Mouse (Mus musculus) gastrocnemius, adult 18-20 months (tissue): ENCODE data around the gene Dnah11. TPM values are rescaled to one million over a fixed set of nuclear protein-coding genes. Genes with fewer than 3 reads are reported as not detected.

Experiments
- DNase-seq: peaks from one replicate; pipeline ENCODE4 v3.0.0; 2021; ENCODE audit warnings: low spot score
- total RNA-seq, 2 experiments: library from RNA; stranded (reverse); gene quantifications; 2 replicates each; pipeline ENCODE4 v1.2.3; 2021

Dnah11 gene
- total RNA-seq, 2 experiments from 2014 or later: 0.02 TPM; not detected in 1

DNA sequence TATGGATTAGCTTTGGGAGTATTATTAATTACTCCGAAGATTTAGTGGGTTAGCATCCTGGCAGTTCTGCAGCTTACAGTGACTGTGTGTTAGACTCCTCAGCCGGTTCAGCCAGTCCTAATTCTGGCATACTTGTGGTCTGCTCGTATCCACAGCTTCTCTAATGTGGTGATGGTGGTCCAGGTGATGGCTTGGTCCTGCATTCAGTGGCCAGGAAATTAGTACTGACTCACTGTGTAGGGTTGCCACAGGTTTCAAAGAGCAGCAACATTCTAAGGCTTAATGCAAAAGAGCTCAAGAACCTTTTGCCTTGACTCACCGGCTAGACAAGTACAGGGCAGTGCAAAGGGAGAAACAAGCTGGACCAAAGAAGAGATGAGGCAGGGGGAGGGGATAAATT lies 103.9 kb downstream of the Dnah11 start:
- DNase-seq: no peak

DNA sequence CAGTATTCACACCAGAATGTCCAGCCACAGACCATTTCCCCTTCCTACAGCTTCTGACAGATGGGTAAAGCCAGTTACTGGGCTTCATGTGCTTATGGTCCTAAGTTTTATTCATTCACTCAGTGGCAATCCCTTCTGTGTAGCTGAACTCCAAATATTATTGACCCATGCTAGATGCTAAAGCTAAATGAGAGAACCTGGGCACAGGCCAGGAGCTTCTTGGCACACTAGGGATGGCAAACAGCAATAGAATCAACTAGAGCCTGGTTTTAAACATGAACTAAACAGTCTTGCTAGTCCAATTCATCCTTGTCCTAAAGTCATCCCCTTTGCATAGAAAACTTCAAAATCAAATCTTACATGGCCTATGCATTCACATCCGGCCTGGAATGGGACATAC lies 113.6 kb downstream of the Dnah11 start:
- DNase-seq: no peak

DNA sequence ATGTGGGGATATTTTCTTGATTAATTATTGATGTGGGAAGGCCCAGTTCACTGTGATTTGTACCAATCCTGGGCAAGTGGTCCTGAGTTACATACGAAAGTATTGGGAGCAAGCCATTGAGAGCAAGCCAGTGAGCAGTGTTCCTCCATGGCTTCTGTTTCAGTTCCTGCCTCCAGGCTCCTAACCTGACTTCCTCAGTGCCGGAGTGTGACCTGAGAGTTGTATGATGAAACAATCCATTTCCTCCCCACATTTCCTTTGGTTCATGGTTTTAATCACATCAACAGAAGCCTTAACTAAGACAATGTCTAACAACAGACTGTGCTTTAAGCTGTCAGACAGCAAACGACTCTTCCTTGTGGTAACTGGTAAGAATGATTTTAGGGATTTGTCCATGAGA lies 114.0 kb downstream of the Dnah11 start:
- no peak for DNase-seq

DNA sequence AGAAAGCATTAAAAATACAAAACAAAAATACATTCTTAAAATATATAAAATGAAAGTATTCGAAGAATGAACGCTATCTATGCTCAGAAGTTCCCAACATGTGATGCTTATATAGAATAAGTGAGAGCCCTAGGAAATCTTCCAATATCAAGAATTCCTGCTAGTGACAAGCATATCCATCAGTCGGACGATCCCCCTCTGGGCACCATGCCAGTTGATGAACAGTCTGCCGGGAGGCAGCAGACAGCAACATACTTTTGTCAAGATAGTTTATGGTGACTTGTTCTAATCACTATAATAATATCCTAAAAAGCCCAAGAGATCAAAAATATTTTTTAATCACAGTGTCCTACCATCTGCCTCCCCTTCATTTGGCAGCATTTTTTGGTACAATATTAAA lies 114.7 kb downstream of the Dnah11 start:
- no peak for DNase-seq

DNA sequence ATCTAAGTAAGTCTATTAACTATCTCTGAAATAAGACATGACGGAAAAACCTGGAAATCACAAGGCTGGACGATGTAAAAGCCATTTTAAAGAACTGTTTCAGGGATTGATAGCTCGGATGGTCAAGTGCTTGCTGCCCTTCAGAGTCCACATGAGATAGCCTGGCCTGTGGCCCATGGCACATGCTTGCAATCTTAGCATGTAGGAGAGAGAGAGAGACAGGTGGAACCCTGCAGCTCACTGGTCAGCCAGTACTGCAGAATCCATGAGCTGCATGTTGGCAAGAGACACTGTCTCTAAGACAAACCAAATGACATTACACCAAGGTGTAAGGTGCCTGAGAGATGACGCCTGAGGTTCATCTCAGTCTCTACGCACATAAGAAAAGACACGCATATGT lies 118.4 kb downstream of the Dnah11 start:
- DNase-seq: no peak

DNA sequence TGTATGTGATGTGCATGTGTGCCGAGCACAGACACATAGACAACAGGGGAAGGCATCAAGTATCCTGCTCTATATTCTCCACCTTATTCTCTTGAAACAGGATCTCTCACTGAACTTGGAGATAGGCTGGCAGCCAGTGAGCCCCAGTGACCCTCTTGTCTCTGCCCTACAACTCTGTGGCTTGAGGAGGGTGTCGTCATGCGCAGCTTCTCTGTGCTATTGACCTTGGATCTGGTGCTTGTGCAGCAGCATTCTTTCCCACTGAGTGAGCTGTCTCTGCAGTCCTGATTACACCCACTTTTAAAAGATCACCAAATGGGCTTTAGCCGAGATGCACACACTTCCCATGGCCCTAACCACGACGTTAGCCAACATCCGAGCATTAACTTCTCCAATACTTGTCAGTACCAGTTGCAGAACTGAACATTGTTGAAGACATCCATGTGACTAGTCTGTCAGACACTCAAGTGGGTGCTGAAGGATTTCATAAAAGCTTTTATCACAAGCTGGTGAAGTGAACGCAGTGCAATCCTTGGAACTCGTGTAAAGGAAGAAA lies 120.3 kb downstream of the Dnah11 start:
- no peak for DNase-seq

DNA sequence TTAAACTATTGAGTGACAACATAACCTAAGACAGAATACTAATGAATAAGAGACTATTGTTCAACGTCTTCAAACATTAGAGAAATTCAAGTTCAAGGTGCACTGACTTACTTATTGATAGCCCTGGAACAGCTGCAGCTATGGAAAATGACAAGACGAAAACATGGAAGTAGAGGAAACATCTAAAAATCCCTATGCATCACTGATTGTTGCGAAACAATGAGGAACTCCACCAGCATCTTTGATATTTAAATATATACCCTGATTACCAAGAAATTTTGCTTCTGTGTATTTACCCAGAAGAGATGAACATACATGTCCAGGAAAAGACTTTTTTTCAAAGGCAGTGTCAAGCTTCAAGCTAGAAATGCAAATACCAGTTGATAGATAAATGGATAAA lies 122.0 kb downstream of the Dnah11 start:
- no peak for DNase-seq

DNA sequence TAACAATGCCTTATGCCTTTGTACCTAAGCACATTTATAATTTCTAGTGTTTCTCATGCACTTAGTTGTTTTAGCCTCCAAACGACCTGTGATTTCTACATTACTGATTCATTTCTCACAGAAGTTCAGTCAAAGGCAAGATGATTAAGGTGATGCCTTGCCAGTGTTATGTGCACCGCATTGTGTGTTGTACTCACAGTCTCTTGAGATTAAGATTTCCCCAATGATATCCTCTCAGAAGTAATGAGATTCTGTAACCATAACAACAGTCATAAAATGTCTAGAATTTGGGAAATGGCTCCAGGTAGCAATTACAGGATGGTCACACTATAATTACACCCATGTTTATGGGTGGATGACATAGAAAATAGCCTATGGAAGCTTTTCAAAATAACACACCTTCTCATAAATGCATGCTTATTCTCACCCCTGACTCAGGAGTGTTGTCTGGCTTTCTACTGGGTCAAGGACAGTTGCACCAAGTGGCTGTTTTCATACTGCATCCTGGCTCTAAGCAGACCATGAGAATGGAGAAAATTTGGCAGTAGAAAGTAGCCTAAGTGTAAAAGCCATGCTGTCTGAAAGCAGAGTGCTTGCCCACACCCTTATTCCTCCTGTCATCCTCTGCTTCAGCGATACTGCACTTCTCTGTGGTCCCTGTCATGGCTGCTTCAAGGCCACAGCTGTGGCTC lies 126.5 kb downstream of the Dnah11 start:
- no peak for DNase-seq

DNA sequence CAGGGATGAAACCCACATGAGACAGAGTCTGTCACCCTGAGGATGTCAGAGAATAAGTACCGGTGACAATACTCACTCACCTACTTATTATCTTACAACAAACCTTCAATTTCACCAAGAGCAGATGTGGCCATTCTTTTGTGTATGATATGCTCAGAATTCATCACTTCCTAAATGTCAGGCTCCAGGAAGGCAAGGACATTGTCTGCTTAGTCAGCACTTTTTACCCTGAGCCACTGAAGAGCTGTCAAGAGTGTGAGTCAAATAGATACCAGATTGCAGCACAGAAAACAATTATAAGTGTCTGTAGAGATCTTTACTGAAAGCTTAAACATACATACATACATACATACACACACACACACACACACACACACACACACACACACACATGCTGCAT lies 127.2 kb downstream of the Dnah11 start:
- DNase-seq: no peak

DNA sequence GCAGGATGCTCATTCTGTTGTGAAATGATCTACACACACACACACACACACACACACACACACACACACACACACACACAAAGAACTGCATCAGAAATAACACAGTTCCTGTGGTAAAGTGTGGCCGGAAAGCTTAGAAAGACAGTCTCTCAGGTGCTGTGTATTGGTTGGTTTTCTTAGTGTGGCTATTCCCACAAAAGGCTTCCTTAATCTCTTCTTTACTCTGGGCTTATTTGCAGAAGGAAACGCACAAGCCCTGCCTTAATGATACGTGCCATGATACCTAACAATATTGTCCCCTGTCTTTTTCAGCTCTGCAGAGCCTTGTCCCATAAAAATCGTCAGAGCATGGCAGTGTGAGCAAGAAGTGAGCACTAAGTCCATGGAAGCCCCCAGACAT lies 130.1 kb downstream of the Dnah11 start:
- DNase-seq: no peak

DNA sequence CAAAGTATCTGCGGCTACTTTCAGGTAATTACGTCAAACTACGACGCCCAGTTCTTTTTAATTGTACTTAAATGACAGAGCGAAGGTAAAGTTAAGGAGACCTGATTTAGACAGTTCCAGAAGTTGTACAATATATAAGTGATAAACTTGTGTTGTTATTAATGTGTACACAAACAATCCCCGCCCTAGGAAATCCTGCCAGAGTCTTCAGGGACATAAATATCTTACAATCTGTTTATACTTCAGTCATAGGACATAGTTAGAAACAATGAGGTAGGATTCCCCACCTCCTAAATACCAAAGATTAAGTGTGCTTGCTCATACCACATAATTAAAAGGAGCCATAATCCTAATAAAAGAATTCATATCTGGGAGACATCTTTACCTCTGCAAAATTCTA lies 136.5 kb downstream of the Dnah11 start:
- no peak for DNase-seq

DNA sequence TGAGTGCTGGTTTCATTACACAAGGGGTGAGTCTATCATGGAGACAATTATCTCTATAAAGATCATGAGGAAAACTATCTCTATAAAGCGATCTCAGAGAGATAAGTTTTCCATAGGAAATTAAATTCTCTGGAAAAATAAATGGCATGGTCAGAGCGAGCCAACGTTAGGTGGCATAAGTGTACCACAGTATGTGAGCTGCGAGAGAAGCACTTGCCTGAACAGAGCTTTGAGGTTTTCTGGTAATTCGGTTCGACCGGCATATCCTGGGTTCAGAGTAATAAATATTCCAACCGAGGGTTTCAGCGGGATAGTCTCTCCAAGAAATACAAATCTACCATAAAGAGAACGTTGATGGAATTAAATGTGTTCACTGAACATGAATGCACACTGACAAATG lies 142.0 kb downstream of the Dnah11 start:
- no peak for DNase-seq

DNA sequence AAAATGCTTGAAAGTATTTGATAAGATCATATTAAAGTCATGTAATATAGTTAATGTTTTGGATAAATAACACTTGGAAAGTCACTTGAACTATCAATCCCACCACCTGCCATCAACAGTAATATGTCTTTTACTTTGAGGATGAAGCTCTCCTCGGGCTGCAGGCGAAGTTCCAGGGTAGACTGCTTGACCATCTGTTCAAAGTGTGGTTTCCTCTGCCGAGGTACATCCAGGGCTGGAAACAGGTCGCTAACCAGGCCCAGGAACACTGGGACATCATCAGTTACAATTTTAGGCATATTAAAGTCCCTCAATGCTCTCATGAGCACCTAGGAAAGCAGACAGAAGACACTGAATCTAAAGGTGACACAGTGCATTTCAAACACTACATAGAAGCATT lies 153.5 kb downstream of the Dnah11 start:
- no peak for DNase-seq

DNA sequence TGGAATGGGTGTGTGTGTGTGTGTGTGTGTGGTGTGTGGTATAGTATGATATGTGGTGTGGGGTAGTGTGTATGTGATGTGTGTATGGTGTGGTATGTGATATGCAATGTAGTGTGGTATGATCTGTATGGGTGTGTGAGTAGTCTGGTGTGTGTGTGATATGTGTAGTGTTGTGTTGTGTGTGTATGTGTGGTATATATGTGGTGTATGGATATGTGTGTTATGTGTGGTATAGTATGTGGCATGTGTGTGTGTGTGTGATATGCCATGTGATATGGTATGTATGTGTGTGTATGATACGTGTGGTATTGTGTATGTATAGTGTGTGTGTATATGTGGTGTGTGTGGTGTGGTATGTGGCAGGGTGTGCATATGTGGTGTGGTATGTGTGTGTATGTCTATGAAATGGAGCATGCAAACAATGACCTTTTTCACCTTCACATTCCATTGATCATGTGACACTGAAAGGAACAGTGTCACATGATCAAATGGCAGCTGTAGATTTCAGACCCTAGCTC lies 155.7 kb downstream of the Dnah11 start:
- DNase-seq: no peak

DNA sequence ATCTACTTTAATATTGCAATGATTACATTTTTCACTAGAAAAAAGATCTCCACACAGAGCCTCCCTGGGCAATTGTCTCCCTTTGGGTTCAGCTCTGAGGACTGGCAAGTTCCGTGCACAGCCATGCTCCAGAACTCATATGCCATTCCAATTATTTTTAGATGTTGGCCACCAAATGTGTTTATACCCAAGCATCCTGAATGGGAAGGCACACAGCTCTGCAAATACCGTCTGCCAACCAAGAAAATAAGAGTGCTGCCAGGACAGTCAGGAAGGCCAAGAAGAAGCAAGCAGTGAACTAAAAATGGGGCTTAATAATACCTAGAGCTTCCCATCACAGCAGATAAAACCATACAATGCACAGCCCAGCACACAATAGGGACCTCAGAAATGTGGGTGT lies 156.6 kb downstream of the Dnah11 start:
- DNase-seq: peak; percentile 67

DNA sequence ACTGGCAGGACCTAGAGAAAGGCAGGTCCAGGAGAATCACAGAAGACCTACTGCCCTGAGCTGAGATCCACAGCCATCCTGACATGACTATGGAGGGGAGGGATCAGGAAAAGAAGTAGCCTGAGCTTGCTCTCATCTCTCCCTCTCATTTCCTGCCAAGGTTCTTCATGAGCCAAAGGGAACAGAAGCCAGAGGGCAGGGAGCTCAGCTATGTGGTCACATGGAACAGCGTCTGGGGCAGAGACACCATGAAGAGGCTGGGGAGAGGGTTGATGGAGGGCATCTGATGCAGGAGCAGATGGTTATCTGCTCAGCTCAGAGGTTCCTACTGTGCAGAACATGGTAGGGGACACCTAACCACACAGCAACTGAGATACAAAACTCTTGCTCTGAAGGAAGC lies 163.9 kb downstream of the Dnah11 start:
- DNase-seq: peak; percentile 38

DNA sequence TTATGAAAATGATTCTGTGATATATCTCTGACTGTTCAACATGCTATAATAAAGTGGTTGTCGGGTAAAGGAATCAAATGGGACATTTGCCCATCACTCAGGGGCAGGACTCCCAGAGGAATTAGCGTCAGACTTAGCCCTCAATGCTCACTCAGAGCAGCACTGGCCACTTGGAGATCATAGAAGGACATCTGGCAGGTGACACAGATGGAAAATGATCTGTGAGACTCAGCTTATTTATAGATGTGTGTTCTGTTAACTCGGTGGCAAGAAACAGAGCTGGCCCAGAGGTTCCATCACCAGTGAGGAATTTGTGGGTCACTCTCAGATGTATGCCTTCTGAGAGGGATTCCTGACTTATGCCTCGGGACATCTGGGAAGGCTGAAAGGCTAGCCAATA lies 173.1 kb downstream of the Dnah11 start:
- peak; percentile 68 for DNase-seq

DNA sequence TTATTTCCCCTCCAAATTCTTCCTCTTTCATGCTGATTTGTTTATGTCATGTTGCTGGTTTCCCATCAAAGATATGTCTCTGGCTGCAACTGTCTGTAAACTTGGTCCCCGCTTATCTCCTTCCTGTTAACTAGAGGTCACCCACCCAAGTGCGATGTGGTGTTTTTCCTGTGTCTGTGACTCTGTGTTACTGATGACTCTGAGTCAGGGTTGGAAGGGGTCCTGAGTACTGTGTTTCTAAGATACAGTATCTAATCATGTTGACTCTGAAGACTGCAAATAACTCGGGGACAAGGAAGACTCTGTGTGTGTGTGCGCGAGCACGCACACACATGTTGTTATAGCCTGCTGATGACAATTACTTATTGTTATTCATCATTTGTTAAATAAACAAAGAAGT lies 179.9 kb downstream of the Dnah11 start:
- no peak for DNase-seq

DNA sequence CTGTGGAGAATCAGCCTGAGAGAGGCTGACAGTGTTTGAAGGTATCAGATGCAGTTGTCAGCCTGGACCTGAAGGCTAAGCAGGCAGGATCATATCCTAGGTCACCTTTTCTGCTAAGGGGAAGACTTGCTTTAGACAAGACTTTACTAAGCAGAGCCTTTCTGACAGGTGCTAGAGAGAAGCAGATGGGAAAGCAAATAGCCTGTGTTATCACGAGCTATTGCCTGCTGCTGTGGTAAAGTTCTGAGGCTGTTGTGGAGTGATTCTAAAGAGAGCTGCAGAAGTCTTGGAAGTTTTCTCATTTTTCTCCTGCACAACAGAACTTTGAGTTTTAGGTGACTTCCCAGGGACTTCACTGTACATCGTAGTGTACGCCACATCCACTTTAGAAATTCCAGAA lies 185.0 kb downstream of the Dnah11 start:
- no peak for DNase-seq

DNA sequence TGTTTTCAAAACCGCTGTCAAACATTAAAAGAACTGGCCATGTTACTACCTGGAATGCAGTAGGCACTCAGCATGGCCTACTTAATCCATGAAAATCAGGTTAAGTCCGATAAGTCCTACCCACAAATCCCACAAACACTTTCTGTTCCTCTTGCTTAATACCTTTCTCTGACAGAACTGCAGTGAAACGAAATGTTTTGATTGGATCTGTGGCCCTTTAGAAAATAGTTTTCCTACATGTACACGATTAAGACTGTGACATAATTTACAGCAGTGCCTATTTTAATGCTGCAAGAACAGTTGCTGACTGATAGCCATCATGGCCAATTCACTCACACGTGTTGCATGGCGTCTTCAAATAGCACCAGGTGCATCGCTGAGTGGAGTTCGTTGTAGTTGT lies 186.9 kb downstream of the Dnah11 start:
- no peak for DNase-seq

DNA sequence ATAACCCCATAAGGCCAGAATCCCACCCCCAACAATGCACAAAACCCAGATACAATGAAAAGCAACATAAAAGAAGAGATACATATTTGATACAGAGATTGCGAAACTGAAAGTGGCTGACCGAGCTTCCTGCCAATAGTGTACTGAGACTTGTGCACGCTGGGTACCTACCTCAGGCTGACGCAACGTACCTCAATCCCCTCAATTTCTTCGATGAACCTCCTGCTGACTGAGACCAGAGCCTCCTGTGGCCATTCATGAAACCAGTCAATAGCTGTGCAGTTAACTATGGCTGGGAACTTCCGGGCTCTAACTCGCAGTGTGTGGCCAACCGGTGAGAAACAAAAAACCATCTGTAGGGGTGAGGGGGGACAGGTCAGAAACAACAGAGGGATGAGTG lies 203.9 kb downstream of the Dnah11 start:
- no peak for DNase-seq

DNA sequence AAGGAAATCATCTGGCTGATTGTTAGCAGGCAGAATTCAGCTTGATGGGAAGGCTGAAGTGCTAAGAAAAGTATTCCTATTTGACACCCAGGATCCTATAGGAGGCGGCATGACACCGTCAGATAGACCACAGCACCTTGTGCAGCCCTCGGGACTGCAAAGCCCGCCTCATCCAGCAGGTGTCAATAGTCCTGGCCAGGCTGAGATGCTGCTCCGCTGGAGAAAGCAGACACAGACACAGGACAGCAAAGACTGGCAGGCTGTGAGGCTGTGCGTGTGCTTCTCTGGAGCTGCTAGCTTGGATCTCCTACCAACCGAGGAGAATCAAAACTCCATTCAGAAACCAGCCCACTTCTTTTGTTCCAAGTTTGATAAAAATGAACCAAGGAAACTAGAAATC lies 205.3 kb downstream of the Dnah11 start:
- DNase-seq: peak; percentile 79

DNA sequence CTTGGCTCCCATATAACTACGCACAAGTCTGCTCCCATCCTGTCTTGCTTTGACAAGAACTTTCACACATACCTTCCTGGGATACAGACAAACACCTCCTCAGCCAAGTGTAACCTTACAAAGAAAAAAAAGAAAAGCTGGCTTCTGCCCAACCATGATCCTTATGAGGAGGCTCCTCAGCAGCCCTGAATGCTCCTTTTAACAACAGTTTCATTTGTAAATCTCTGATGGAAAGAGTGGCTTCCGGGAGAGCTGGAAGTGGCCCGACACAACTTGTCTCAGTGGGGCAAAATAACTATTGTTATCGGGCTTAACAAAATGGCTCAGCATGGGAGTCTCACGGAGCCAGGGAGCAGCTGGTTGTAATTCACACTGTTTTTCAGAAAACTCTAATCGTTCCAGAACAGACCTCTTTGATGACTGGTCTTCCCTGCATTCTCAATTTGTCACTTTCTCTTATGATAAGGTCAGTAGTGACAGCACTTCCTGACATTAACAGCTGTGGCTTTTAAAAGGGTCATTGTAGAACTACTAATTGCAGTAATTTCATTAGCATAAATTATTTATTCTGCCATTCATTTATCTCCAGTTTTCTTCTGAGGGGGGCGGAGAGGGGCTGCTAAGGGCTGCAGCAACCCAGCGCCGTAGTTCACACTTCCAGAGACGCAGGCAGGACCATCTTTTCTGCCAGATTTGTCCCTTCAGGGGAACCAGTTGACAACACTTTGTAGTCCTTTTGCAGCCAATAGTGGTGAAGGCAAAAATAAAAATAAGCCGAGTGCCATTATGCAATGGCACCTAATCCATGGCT lies 209.6 kb downstream of the Dnah11 start:
- DNase-seq: peak; percentile 2
